Mouse (Mus musculus) myocyte (in vitro differentiated cells): ENCODE results near the gene Tacstd2. TPM values are rescaled to one million over a fixed set of nuclear protein-coding genes. Genes with fewer than 3 reads are reported as not detected.

Experiments used
- H3K27me3 ChIP-seq: one replicate; pipeline ENCODE4 v1.6.1; 2011; ENCODE audit not compliant: control insufficient read depth, insufficient read depth, insufficient read length
- H3K36me3 ChIP-seq: one replicate; pipeline ENCODE4 v1.6.1; 2011; ENCODE audit not compliant: control insufficient read depth, insufficient read depth
- H3K4me2 ChIP-seq: one replicate; pipeline ENCODE4 v1.6.1; 2011; ENCODE audit warnings: low read depth, control low read depth
- H3K4me3 ChIP-seq: one replicate; pipeline ENCODE4 v1.5.1; 2011; ENCODE audit warnings: mild to moderate bottlenecking, control low read depth, moderate library complexity
- H3K79me2 ChIP-seq: one replicate; pipeline ENCODE4 v1.6.1; 2011; ENCODE audit not compliant: control insufficient read depth, insufficient read depth
- H3ac ChIP-seq: one replicate; pipeline ENCODE4 v1.6.1; 2011; ENCODE audit not compliant: control insufficient read depth, insufficient read length
- CEBPB ChIP-seq: IDR thresholded peaks from 2 replicates; pipeline ENCODE4 v1.6.1; 2011; ENCODE audit warnings: mild to moderate bottlenecking, moderate library complexity; ENCODE audit not compliant: poor library complexity, insufficient read depth, severe bottlenecking
- E2F4 ChIP-seq: IDR thresholded peaks from one replicate; pipeline ENCODE4 v1.6.1; 2011; ENCODE audit warnings: mild to moderate bottlenecking, control low read depth, moderate library complexity; ENCODE audit not compliant: insufficient read depth
- MAX ChIP-seq: IDR thresholded peaks from one replicate; pipeline ENCODE4 v1.6.1; 2011; ENCODE audit warnings: low read depth, mild to moderate bottlenecking, control low read depth
- MYOD1 ChIP-seq, 3 experiments: IDR thresholded peaks; one replicate each; pipeline ENCODE4 v1.6.1; 2011; ENCODE audit warnings: control low read depth in 2 of 3, low read depth in 2 of 3, mild to moderate bottlenecking in 2 of 3, moderate library complexity in 1 of 3; ENCODE audit not compliant: insufficient read length in 2 of 3, control insufficient read depth in 1 of 3
- MYOG ChIP-seq, 3 experiments: IDR thresholded peaks; one replicate each; pipeline ENCODE4 v1.6.1; 2011; ENCODE audit warnings: control low read depth in 2 of 3, low read depth in 2 of 3, mild to moderate bottlenecking in 2 of 3; ENCODE audit not compliant: insufficient read length in 2 of 3, control insufficient read depth in 1 of 3, insufficient read depth in 1 of 3
- POLR2A ChIP-seq: IDR thresholded peaks from one replicate; pipeline ENCODE4 v1.6.1; 2011; ENCODE audit warnings: low read depth, mild to moderate bottlenecking, control low read depth, moderate library complexity; ENCODE audit not compliant: insufficient read length
- POLR2AphosphoS2 ChIP-seq: IDR thresholded peaks from one replicate; pipeline ENCODE4 v1.6.1; 2011; ENCODE audit warnings: low read depth, control low read depth; ENCODE audit not compliant: insufficient read length
- REST ChIP-seq: IDR thresholded peaks from one replicate; pipeline ENCODE4 v1.6.1; 2011; ENCODE audit warnings: mild to moderate bottlenecking, control low read depth, moderate library complexity; ENCODE audit not compliant: insufficient read depth, insufficient read length
- SRF ChIP-seq: IDR thresholded peaks from one replicate; pipeline ENCODE4 v1.6.1; 2011; ENCODE audit warnings: low read depth; ENCODE audit not compliant: control insufficient read depth, insufficient read length
- TCF12 ChIP-seq: IDR thresholded peaks from one replicate; pipeline ENCODE4 v1.6.1; 2011; ENCODE audit warnings: mild to moderate bottlenecking, control low read depth; ENCODE audit not compliant: poor library complexity, insufficient read depth, severe bottlenecking
- TCF3 ChIP-seq: IDR thresholded peaks from one replicate; pipeline ENCODE4 v1.6.1; 2011; ENCODE audit warnings: low read depth, control low read depth; ENCODE audit not compliant: insufficient read length
- USF1 ChIP-seq: IDR thresholded peaks from one replicate; pipeline ENCODE4 v1.6.1; 2011; ENCODE audit warnings: low read depth, mild to moderate bottlenecking, control low read depth, moderate library complexity
- polyA plus RNA-seq: library from polyadenylated mRNA; unstranded; fragments of >200 nt; fragmentation: generic; extraction: Trizol; gene quantifications from one replicate; pipeline ENCODE4 v1.2.1, GENCODE M21; 2012; ENCODE audit warnings: missing spikeins

Tacstd2 gene
- polyA plus RNA-seq, 1 experiment: not detected

DNA sequence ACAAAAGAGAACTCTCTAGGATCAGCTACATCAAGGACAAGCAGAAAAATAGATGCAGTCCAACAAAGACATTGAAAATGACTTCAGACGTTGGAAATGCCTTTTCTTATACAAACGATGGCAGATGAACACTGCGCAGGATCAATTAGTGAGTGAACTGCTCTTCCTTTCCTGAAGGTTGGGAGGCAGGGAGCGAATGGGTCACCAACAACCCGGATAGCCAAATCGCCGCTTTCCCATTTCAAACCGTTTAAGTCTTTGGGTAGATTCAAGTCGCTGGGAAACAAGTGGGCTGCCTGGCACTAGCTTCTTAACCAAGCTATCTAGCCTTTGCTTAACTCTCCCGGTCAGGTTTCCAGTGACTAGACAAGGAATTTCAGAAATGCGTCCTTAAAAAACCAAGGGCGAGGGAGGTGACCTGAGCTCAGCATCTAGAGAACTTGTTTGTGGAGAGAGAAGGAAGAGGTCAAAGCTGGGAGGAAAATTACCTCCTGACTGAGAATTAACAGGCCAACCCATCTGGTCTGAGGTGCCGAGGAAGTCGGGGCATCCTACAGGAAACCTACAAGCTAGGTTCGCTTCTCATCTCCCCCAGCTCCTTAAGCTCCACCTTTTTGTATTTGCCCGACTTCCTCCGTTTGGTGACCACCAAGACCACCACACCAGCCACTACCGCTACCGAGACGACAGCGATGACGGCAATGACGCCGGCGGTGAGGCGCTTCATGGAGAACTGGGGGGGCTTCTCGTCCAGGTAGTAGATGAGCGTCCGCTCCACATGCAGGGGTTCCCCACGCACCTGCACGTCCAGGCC, 1.2 kb downstream of the Tacstd2 start:
- H3ac ChIP-seq: no peak overlapping the region
- H3K36me3 ChIP-seq: no peaks in the 10 kb centered on the region
- TF ChIP-seq SRF (no peak), MYOG (IDR thresholded peaks at IDR 0.05; ENCODE audit: control insufficient read depth in 1 of 3, insufficient read depth in 1 of 3, insufficient read length in 2 of 3, low read depth in 2 of 3) (no peak), POLR2AphosphoS2 (no peak), POLR2A (no peak), USF1 (no peak), MAX (no peak), CEBPB (no peak), REST (no peak), E2F4 (no peak), TCF12 (no peak), MYOD1 (IDR thresholded peaks at IDR 0.05; ENCODE audit: control insufficient read depth in 1 of 3, insufficient read length in 2 of 3, low read depth in 2 of 3) (no peak)
- peaks cover 9% of the 10 kb centered on the region for H3K27me3 ChIP-seq
- H3K4me2 ChIP-seq: no peak overlapping the region
- H3K4me3 ChIP-seq: no peak overlapping the region
- H3K79me2 ChIP-seq: no peaks in the 10 kb centered on the region

DNA sequence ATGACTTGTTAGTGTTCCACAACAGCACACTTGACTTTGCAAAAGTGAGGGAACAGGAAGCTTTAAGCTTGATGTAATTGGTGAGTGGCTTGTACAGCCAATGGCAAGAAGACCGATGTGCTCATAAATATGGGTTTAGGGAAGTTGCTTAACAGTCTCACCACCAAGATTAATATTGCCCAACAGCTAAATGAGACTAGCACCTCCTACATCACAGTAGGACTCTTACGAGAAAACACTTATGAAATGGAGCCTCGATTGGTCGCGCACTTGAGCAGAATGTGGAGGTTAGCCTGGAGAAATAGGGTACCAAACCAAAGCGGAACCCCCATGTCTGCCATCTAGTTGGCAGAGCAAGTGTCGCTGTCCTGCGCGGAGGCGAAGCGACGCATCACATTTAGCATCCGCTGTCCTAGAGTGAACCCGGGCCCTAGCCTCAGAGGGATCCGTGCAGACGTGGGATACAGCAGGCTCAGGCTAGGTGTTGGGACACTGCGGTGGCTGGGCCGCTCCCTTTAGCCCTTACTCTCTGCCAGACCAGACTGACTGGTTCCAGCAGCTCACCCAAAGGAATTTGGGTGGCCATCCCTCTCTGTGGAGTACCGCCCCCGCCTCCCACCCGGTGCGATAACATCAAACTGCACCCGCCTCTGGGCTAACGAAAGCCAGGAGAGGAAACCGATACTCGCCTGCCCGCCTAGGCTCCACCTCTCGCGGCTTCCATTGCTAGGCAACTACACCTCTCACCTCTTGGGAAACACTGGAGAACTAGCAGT, 2.7 kb downstream of the Tacstd2 start:
- TF ChIP-seq CEBPB (no peak), REST (no peak), MYOD1 (IDR thresholded peaks at IDR 0.05; ENCODE audit: control insufficient read depth in 1 of 3, insufficient read length in 2 of 3, low read depth in 2 of 3) (no peak), POLR2A (no peak), E2F4 (no peak), TCF12 (no peak), POLR2AphosphoS2 (no peak), USF1 (no peak), TCF3 (no peak), MAX (no peak), MYOG (IDR thresholded peaks at IDR 0.05; ENCODE audit: control insufficient read depth in 1 of 3, insufficient read depth in 1 of 3, insufficient read length in 2 of 3, low read depth in 2 of 3) (no peak), SRF (no peak)
- peaks cover 9% of the 10 kb centered on the region for H3K27me3 ChIP-seq
- H3K4me2 ChIP-seq: no peak overlapping the region
- H3K4me3 ChIP-seq: no peak overlapping the region
- no peaks in the 10 kb centered on the region for H3K79me2 ChIP-seq
- no peaks in the 10 kb centered on the region for H3K36me3 ChIP-seq
- no peak overlapping the region for H3ac ChIP-seq

DNA sequence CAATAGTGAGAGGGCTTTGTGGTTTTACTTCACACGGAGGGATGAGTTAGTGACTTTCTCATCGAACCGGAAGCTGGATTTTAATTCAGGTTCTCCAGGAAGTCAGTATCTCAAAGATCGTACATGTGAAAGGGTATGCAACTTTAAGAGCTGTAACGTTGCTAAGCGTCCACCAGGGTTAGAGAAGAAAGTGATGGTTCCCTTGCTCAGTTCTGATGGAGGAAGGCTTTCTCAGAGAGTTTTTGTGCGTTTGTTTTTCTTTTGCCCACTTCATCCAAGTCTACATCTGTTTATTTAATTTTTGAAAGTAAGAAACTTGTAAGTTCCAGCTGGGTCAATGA, 3.8 kb downstream of the Tacstd2 start:
- peaks cover 9% of the 10 kb centered on the region for H3K27me3 ChIP-seq
- no peak for TF ChIP-seq CEBPB
- TF ChIP-seq E2F4: no peak
- TF ChIP-seq MYOG (IDR thresholded peaks at IDR 0.05; ENCODE audit: control insufficient read depth in 1 of 3, insufficient read depth in 1 of 3, insufficient read length in 2 of 3, low read depth in 2 of 3): no peak
- no peak for TF ChIP-seq REST
- TF ChIP-seq TCF3: no peak
- TF ChIP-seq POLR2A: no peak
- no peak for TF ChIP-seq USF1
- no peak for TF ChIP-seq POLR2AphosphoS2
- no peak for TF ChIP-seq SRF
- no peak for TF ChIP-seq TCF12
- TF ChIP-seq MAX: no peak
- no peak for TF ChIP-seq MYOD1 (IDR thresholded peaks at IDR 0.05; ENCODE audit: control insufficient read depth in 1 of 3, insufficient read length in 2 of 3, low read depth in 2 of 3)
- H3K4me3 ChIP-seq: no peak overlapping the region
- H3ac ChIP-seq: no peak overlapping the region
- H3K4me2 ChIP-seq: no peak overlapping the region
- H3K79me2 ChIP-seq: no peaks in the 10 kb centered on the region
- H3K36me3 ChIP-seq: no peaks in the 10 kb centered on the region

- TF ChIP-seq POLR2A (no peak), USF1 (no peak), POLR2AphosphoS2 (no peak), MYOD1 (IDR thresholded peaks at IDR 0.05; ENCODE audit: control insufficient read depth in 1 of 3, insufficient read length in 2 of 3, low read depth in 2 of 3) (no peak), TCF3 (no peak), REST (no peak), CEBPB (no peak), TCF12 (no peak)
- no peak overlapping the region for H3K4me3 ChIP-seq
- H3K4me2 ChIP-seq: no peak overlapping the region
- H3K27me3 ChIP-seq: peaks cover 9% of the 10 kb centered on the region
- H3ac ChIP-seq: no peak overlapping the region
- no peaks in the 10 kb centered on the region for H3K79me2 ChIP-seq
- H3K36me3 ChIP-seq: no peaks in the 10 kb centered on the region
Measured at GRCm38 (mm10) chr6:67530992-67531821, 4.4 kb downstream of the Tacstd2 start.
